Mouse (Mus musculus) fibroblast of lung, adult 2 months (primary cell): ENCODE measurements around the gene Got2.

Experiments used
- DNase-seq: peaks from one replicate; pipeline ENCODE4 v3.0.0-alpha.2; 2011; ENCODE audit warnings: low read depth

The Got2 gene

GRCm38 (mm10) chr8:95888285-95889136, at the start of gene Got2:
Gene Got2 (minus strand): TSS chr8:95888547.
- DNase-seq = peak; percentile 79

- DNase-seq = no peak
Observed at GRCm38 (mm10) chr8:95932841-95933240, 44.5 kb upstream of the Got2 start.

GRCm38 (mm10) chr8:95929821-95930220, 41.5 kb upstream of the Got2 start:
- DNase-seq = no peak

- no peak for DNase-seq
Observed at GRCm38 (mm10) chr8:95916106-95916505, 27.8 kb upstream of the Got2 start.

GRCm38 (mm10) chr8:95914905-95915643, 26.7 kb upstream of the Got2 start:
- DNase-seq = peak; percentile 38

GRCm38 (mm10) chr8:95911240-95911639, 22.9 kb upstream of the Got2 start:
- DNase-seq = no peak

GRCm38 (mm10) chr8:95907885-95908284, 19.5 kb upstream of the Got2 start:
- DNase-seq = no peak

- no peak for DNase-seq
Observed at GRCm38 (mm10) chr8:95906738-95907137, 18.4 kb upstream of the Got2 start.

- DNase-seq = no peak
Observed at GRCm38 (mm10) chr8:95901864-95902263, 13.5 kb upstream of the Got2 start.

GRCm38 (mm10) chr8:95893701-95894100, 5.4 kb upstream of the Got2 start:
- no peak for DNase-seq

GRCm38 (mm10) chr8:95887578-95888284, 616 bp downstream of the Got2 start:
- peak; percentile 30 for DNase-seq

- DNase-seq = peak; percentile 30
Observed at GRCm38 (mm10) chr8:95886647-95887577, 1.4 kb downstream of the Got2 start.

- no peak for DNase-seq
Observed at GRCm38 (mm10) chr8:95885966-95886365, 2.4 kb downstream of the Got2 start.

GRCm38 (mm10) chr8:95885271-95885841, 3.0 kb downstream of the Got2 start:
- DNase-seq = no peak

- DNase-seq = no peak
Observed at GRCm38 (mm10) chr8:95884491-95884890, 3.9 kb downstream of the Got2 start.

GRCm38 (mm10) chr8:95882191-95882590, 6.2 kb downstream of the Got2 start:
- DNase-seq = no peak

- DNase-seq = no peak
Observed at GRCm38 (mm10) chr8:95881576-95881975, 6.8 kb downstream of the Got2 start.

GRCm38 (mm10) chr8:95879823-95880222, 8.5 kb downstream of the Got2 start:
- DNase-seq = no peak

- no peak for DNase-seq
Observed at GRCm38 (mm10) chr8:95878176-95878962, 10.0 kb downstream of the Got2 start.

GRCm38 (mm10) chr8:95875270-95875669, 13.1 kb downstream of the Got2 start:
- DNase-seq = no peak
